Mouse (Mus musculus) frontal cortex, adult 2 months (tissue): ENCODE measurements at regions not wholly inside any gene's neighbourhood (a gene's known extent, or its start where the extent isn't known, plus 50 kb on each side); places are given as distances from the start of the nearest gene placed in this dataset.

Experiments
- DNase-seq, 2 experiments: peaks; one replicate each; pipeline ENCODE4 v3.0.0; 2022; ENCODE audit warnings: low spot score in 1 of 2; ENCODE audit errors: extremely low spot score in 1 of 2

- no peak for DNase-seq
Observed at GRCm38 (mm10) chr12:77179138-77179537, 58.8 kb upstream of the Fut8 start.

DNA sequence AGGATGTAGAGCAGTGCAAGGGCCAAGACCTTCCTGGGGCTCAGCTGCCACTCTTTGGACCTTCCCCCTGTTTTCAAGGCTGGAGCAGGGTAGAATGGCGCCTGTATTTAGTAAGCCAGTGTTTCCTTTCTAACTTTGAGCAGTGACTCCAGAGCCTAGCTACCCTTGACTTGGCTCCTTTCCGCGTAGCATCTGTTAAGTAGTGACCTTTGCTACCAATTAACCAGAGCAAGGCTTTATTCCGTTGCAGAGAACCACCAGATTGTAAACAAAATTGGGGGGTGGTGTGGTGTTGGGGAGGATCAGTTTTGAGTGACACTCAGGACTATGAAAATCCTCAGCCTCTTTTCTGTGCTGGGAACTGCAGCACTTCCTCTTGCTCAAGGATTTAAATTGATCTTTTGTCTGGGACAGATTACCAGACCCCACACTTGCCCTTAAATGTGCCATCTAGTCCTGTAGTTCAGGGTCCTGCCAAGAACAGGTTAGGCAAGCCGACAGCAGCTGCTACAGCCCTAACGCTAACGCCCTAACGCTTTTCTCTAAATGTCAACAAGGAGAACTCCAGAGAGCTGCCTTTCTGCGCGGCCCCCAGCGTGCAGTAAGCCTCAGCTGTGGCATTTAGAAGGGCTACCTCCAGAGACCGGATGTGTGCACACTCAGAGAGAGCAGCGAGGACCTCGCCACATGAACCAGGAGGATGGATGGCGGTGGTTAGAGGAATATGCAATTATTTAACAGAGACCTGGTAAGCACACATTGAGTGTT is 59.9 kb upstream of the Fut8 start:
- no peak for DNase-seq

DNA sequence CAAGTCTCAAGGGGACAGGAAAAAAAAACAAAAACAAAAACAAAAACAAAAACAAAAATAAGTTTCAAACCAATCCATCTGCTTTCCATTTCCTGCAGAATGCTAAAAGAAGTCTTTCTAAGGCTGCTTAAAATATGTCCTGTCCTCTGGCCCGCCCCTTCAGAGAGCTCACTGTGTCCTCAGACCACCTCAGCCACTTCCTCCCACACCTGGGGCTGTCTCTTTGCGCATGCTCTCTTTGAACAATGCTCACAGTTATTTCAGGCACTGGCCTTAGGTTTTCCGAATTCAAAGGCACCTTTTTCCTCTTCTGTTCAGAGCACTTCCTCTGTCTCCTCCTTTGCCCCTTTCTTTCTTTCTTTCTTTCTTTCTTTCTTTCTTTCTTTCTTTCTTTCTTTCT is 60.6 kb upstream of the Fut8 start:
- DNase-seq, result no peak

DNA sequence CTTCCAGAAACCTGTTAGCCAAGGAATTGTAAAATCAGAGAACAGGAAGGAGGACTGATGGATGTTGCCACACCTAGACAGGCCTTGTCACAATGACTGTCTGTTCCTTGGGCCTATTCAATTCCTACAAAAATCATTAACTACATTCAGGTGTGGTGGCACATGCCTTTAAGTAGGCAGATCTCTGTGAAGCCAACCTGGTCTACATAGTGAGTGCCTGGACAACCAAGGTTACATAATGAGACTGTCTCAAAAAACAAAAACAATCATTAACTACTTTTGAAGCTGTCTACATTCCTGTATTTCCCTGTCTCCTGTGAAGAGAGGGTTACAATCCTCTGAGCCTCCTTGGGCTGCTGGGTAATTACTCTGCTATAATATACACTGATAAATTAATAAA is 63.9 kb upstream of the Fut8 start:
- no peak for DNase-seq

DNA sequence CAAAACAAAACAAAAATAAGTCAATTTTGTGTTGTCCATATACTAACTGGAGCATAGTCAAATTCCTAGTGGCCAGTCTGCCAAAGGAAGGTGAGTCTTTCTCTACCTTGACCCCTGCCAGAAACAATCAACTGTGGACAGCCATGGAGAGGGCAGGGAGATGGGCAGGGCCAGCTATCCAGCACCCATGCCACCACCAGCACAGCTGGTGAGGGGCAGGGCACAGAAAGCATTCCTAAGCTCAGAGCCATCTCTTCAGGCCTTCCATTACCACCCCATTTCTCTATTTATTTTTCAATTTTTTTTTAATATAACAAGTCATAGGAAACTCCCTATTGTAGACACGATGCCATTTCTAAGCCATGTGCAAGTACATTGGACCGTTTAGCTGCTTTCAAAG is 65.4 kb upstream of the Fut8 start:
- no peak for DNase-seq

- no peak for DNase-seq
Observed at GRCm38 (mm10) chr12:77170257-77170656, 67.7 kb upstream of the Fut8 start.

- DNase-seq, result peak in 1 of 2 experiments; percentile 11
Observed at GRCm38 (mm10) chr12:77168367-77168766, 69.6 kb upstream of the Fut8 start.

DNA sequence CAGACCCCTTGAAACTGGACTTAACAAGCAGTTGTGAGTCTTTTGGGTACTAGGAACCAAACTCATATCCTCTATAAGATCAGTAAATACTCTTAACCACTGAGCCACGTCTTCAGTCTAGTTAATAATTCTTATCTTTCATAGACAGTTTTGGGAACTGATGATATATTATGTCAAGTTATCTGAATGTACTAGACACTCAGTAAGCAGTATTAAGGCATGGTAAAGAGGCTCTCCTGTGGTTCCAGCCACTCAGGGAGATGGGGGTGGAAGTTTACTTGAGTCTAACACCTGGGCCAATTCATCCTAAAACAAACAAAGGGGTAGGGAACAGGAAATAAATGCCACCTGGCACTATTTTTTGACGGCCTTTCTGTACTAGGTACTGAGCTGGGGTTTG is 81.2 kb upstream of the Fut8 start:
- no peak for DNase-seq

DNA sequence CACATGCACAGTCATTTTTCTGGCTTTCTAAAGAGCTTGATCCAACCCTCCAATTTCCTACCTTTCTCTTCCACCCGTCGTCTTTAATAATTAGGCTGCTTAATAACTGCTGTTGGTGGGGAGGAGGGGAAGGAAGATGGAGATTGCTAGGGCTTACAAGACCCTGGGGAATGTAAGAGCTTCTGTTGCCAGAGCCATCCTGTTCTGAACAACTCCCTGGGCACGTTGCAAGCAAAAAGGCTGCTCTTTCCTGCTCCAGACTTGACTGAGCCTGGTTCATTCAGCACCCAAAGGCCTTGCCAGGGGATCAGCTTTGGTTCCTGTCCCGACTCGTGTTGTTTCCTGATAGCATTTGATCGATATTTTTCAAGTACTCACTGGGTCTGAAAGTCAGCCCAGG is 82.3 kb upstream of the Fut8 start:
- DNase-seq, result no peak

GRCm38 (mm10) chr12:77151471-77151870 is 86.5 kb upstream of the Fut8 start:
- DNase-seq, result no peak

DNA sequence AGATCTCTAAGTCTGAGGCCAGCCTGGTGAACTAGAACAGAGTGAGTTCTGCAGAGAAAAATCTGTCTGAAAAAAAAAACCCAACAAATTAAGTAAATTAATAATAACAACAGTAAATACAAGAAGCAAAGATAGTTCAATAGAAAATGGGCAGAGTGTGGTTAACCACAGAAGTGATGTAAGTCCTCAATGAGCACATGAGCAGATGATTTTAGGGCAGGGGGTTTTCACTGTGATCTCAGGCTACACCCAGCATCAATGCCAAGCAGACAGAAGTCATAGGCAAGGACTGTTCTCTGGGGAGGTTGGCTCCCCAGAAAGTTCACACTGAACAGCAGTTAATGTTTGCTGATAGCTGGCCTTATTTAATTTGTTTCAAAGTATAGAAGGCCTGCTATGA is 88.1 kb upstream of the Fut8 start:
- no peak for DNase-seq

- DNase-seq, result no peak
Observed at GRCm38 (mm10) chr12:77148146-77148545, 89.8 kb upstream of the Fut8 start.

DNA sequence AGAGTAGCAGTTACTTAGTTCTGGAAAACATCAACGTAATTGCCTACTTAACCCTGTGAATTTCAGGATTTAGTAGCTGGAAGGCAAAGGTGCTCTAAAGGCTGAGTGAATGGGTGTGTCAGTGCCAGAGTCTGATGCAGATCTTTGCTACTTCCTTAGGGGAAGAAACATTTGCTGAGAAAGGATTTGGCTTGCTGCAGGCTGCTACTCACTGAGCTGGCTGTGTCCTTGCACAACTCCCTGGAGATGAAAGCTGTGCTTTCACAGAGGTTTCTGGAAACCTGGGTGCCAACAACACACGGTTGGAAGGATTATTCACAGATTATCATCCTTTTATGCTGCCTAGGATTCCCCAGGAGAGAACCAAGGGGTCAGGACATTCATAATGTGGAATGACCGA is 94.0 kb upstream of the Fut8 start:
- no peak for DNase-seq

DNA sequence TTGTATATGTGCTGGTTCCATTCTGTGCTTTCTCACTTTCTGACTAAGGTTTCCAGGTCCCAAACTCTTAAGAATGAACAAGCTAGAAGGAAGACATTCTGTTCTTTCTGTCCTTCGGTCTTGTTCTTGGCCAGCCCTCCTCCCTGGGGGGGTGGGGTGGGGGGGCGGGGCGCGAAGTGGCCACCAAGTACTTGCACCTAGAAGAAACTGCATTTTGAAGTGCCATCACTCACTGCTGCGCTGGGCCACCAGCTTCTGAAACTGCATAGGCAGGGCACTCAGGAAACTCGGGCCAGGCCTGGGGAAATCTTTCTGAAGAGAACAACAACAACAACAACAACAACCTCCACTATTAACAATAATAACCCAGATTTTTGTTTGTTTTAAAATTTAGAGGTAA is 94.4 kb upstream of the Fut8 start:
- no peak for DNase-seq

DNA sequence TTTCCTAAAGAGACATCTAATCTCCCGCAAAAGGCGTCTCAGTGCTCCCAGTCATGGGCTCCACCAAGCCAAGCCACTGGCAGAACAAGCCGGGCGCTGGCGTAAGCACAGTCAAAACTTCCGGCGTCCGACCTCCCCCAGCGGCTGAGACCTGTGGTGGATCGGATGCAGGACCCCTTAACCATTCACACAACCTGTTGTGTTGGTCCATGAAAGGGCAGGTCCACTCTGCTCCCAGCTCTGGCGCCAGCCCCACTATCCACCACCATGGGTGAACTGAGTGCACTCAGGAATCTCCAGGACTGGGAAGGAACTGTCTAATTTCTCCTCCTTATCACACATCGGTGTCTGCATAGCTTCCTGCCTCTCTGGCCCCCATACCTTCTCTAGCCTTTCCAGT is 94.8 kb upstream of the Fut8 start:
- no peak for DNase-seq

- DNase-seq, result no peak
Observed at GRCm38 (mm10) chr12:77142224-77142623, 95.7 kb upstream of the Fut8 start.

- DNase-seq, result no peak
Observed at GRCm38 (mm10) chr12:77141260-77142201, 96.4 kb upstream of the Fut8 start.

DNA sequence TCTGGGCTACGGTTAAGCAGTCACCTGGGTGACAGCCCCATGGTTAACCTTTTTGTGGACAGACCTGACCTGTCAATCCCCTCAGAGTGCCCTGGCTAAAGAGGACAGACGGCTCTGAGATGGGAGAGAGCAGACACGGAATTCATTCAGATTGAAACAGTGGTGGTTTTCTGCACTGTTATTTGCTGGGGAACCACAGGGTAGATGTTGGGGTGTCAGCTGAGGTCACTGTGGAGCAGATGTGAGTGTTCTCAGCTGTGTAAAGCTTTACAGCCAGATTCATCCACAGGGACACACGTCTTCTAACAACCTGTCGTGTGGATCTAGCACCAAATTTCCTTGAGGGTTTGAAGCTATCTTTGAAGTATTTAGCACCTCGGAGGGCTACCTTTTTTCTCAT is 97.3 kb upstream of the Fut8 start:
- no peak for DNase-seq

DNA sequence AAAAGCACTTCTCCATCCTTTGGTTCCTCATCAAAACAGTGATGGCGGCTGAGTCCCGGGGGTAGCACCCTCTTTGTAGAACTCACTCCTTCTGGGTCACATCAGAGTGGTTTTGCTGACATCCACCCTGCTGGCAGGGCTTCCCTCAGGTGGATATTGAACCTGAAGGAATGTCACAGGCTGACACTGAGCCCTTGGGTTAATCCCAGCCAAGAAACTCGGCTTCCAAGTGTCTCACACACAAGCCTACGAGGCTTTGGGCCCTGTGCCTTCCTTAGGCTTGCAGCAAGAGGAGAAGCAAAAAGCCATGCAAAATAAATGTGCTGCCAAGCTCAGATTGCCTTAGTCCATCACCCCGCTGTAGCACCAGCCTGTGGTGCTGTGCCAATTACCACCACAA is 97.8 kb upstream of the Fut8 start:
- DNase-seq, result no peak

- DNase-seq, result no peak
Observed at GRCm38 (mm10) chr12:77139718-77140117, 98.2 kb upstream of the Fut8 start.

DNA sequence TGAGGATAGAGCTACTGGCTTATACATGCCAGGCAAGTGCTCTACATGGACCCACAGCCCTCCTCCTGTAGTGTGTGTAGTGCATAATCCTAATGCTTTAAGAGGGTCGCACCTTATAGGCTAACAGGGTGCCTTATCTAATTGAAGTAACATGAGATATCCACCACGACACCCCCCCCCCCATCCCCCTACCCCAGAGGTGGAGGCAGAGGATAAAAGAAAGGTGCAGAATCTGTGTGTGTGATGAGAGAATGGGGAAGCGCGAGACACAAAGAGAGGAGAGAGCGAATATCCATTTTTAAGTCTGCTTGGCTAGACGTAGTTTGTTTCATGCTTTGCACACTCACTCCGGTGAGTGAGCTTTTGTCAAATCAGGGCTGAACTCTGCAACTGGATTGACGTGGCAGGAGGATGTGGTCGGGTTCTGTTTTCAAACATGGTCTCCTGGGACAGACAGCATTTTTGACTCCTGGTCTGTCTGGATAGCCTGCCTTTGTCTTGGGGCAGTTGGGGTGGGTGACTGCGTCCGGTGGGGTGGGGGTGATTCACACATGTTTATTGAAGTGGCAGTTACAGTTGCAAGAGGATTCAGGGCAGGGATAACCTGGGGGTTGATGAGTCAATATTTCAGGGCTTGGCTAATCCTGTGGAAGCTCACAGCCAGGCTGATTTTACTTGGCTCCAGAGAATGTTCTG is 99.3 kb upstream of the Fut8 start:
- DNase-seq, result no peak
